Mouse (Mus musculus) bone marrow macrophage, adult 2 months (primary cell): ENCODE results near the gene Cadm4.

Experiments
- CTCF ChIP-seq: IDR thresholded peaks from 2 replicates; pipeline ENCODE4 v1.5.1; 2012; ENCODE audit warnings: low read depth, mild to moderate bottlenecking, low read length, moderate library complexity
- POLR2A ChIP-seq: IDR thresholded peaks from 2 replicates; pipeline ENCODE4 v1.6.1; 2012; ENCODE audit warnings: mild to moderate bottlenecking, low read depth, low read length, borderline replicate concordance

- TF ChIP-seq POLR2A = no peak
- TF ChIP-seq CTCF = no peak
These were observed 65.8 kb downstream of the Cadm4 start for GRCm38 (mm10) chr7:24547534-24548036.
